Mouse (Mus musculus): ENCODE results near the gene Pou2f1. TPM values are rescaled to one million over a fixed set of nuclear protein-coding genes. Genes with fewer than 3 reads are reported as not detected.

Gene Pou2f1
- total RNA-seq, 2 experiments from 2014 or later, result 18.0 to 22.8 TPM

- intact Hi-C loops (cut with DNase I), result no loop called here
- no peak for DNase-seq (ENCODE audit: extremely low spot score in 1 of 2, low spot score in 2 of 2)
- Histone ChIP-seq H3K27ac (no peak overlapping the region), H3K4me3 (no peak overlapping the region)
- TF ChIP-seq CTCF (IDR thresholded peaks at IDR 0.05), result no peak
These were observed 98.9 kb downstream of the Pou2f1 start for GRCm38 (mm10) chr1:165903596-165903995.

GRCm38 (mm10) chr1:165891686-165892085, 110.8 kb downstream of the Pou2f1 start:
- no peak for DNase-seq (ENCODE audit: extremely low spot score in 1 of 2, low spot score in 2 of 2)
- intact Hi-C loops (cut with DNase I), result no loop called here
- peak; percentile 39 for TF ChIP-seq CTCF (IDR thresholded peaks at IDR 0.05)
- H3K4me3 ChIP-seq, result no peak overlapping the region
- no peak overlapping the region for H3K27ac ChIP-seq

- no peak for DNase-seq (ENCODE audit: extremely low spot score in 1 of 2, low spot score in 2 of 2)
- no peak overlapping the region for H3K4me3 ChIP-seq
- intact Hi-C loops (cut with DNase I), result no loop called here
These were observed 120.2 kb downstream of the Pou2f1 start for GRCm38 (mm10) chr1:165882146-165882900.

GRCm38 (mm10) chr1:165878751-165879150, 123.7 kb downstream of the Pou2f1 start:
- no peak for TF ChIP-seq CTCF (IDR thresholded peaks at IDR 0.05)
- H3K4me3 ChIP-seq, result no peak overlapping the region
- intact Hi-C loops (cut with DNase I), result no loop called here
- DNase-seq (ENCODE audit: extremely low spot score in 1 of 2, low spot score in 2 of 2), result no peak
- no peak overlapping the region for H3K27ac ChIP-seq

More at GRCm38 (mm10) chr1:165882146-165882900, 120.2 kb downstream of the Pou2f1 start:
- H3K27ac ChIP-seq, result no peak overlapping the region
- TF ChIP-seq CTCF (IDR thresholded peaks at IDR 0.05), result no peak

GRCm38 (mm10) chr1:165875520-165876284, 126.8 kb downstream of the Pou2f1 start:
- no peak for TF ChIP-seq CTCF (IDR thresholded peaks at IDR 0.05)
- intact Hi-C loops (cut with DNase I), result no loop called here
- H3K27ac ChIP-seq, result no peak overlapping the region
- H3K4me3 ChIP-seq, result no peak overlapping the region
- DNase-seq (ENCODE audit: extremely low spot score in 1 of 2, low spot score in 2 of 2), result no peak

- intact Hi-C loops (cut with DNase I), result no loop called here
- no peak for DNase-seq (ENCODE audit: extremely low spot score in 1 of 2, low spot score in 2 of 2)
- no peak for TF ChIP-seq CTCF (IDR thresholded peaks at IDR 0.05)
- no peak overlapping the region for H3K4me3 ChIP-seq
- H3K27ac ChIP-seq, result no peak overlapping the region
These were observed 127.8 kb downstream of the Pou2f1 start for GRCm38 (mm10) chr1:165874645-165875044.

GRCm38 (mm10) chr1:165868659-165869058, 133.8 kb downstream of the Pou2f1 start:
- intact Hi-C loops (cut with DNase I), result no loop called here
- Histone ChIP-seq H3K4me3 (no peak overlapping the region), H3K27ac (no peak overlapping the region)
- TF ChIP-seq CTCF (IDR thresholded peaks at IDR 0.05), result no peak
- no peak for DNase-seq (ENCODE audit: extremely low spot score in 1 of 2, low spot score in 2 of 2)

- intact Hi-C loops (cut with DNase I), result no loop called here
- TF ChIP-seq CTCF (IDR thresholded peaks at IDR 0.05), result no peak
- H3K27ac ChIP-seq, result no peak overlapping the region
- no peak overlapping the region for H3K4me3 ChIP-seq
- no peak for DNase-seq (ENCODE audit: extremely low spot score in 1 of 2, low spot score in 2 of 2)
These were observed 135.7 kb downstream of the Pou2f1 start for GRCm38 (mm10) chr1:165866630-165867280.

GRCm38 (mm10) chr1:165864864-165865795, 137.3 kb downstream of the Pou2f1 start:
- no peak for TF ChIP-seq CTCF (IDR thresholded peaks at IDR 0.05)
- no peak overlapping the region for H3K27ac ChIP-seq
- intact Hi-C loops (cut with DNase I), result no loop called here
- no peak for DNase-seq (ENCODE audit: extremely low spot score in 1 of 2, low spot score in 2 of 2)
- H3K4me3 ChIP-seq, result no peak overlapping the region

- DNase-seq (ENCODE audit: extremely low spot score in 1 of 2, low spot score in 2 of 2), result no peak
- H3K4me3 ChIP-seq, result no peak overlapping the region
- H3K27ac ChIP-seq, result no peak overlapping the region
- intact Hi-C loops (cut with DNase I), result no loop called here
- TF ChIP-seq CTCF (IDR thresholded peaks at IDR 0.05), result no peak
These were observed 140.4 kb downstream of the Pou2f1 start for GRCm38 (mm10) chr1:165862059-165862458.

GRCm38 (mm10) chr1:165861235-165861609, 141.3 kb downstream of the Pou2f1 start:
- no peak for TF ChIP-seq CTCF (IDR thresholded peaks at IDR 0.05)
- intact Hi-C loops (cut with DNase I), result no loop called here
- Histone ChIP-seq H3K27ac (no peak overlapping the region), H3K4me3 (no peak overlapping the region)
- peak in 1 of 2 experiments; percentile 5 for DNase-seq (ENCODE audit: extremely low spot score in 1 of 2, low spot score in 2 of 2)
